Mouse (Mus musculus) embryonic facial prominence, embryonic 10.5 days (tissue): ENCODE data around the gene Cacul1. TPM values are rescaled to one million over a fixed set of nuclear protein-coding genes. Genes with fewer than 3 reads are reported as not detected.

Experiments
- microRNA-seq: library from miRNA; unstranded; fragments of <30 nt; microRNA quantifications from one replicate; pipeline ENCODE4, GENCODE M21; 2017
- polyA plus RNA-seq: library from polyadenylated mRNA; unstranded; fragments of >200 nt; fragmentation: Nextera tagmentation; extraction: Ambion mirVana; gene quantifications from 2 replicates; pipeline ENCODE4 v1.2.1, GENCODE M21; 2016

Gene Cacul1
- polyA plus RNA-seq, 1 experiment from 2014 or later = 30.3 TPM

Small RNAs within 50 kb of the gene (microRNA-seq; reads per million reads assigned to microRNA genes)
- not detected for gene Gm25238

Other genes starting within 250 kb of the Cacul1 start
- not detected in 2 replicates for gene Prlhr, start 112.7 kb downstream of the Cacul1 start, polyA plus RNA-seq
- gene Nanos1, start 175.0 kb upstream of the Cacul1 start, polyA plus RNA-seq = 1.2 and 1.4 TPM in 2 replicates
- 167 and 171 TPM in 2 replicates for gene Eif3a, start 209.6 kb upstream of the Cacul1 start, polyA plus RNA-seq
- gene Fam45a, start 230.6 kb upstream of the Cacul1 start, polyA plus RNA-seq = 28.4 and 29.6 TPM in 2 replicates